Mouse (Mus musculus) layer of hippocampus, adult 11-12 months (tissue): ENCODE measurements around the gene S100a11.
"Not testable (repeated sequence)": the region's sequence is repeated elsewhere in the genome, so short reads cannot be mapped to it uniquely, and the experiment has no call there.

ENCODE experiments used
- DNase-seq: peaks from one replicate; pipeline ENCODE4 v3.0.0; 2022; ENCODE audit warnings: low spot score

The S100a11 gene

GRCm38 (mm10) chr3:93522611-93523010, 2.3 kb downstream of the S100a11 start:
- DNase-seq, result peak; percentile 48

- DNase-seq, result no peak
Measured at GRCm38 (mm10) chr3:93527300-93527699, 7.0 kb downstream of the S100a11 start.

- no peak for DNase-seq
Measured at GRCm38 (mm10) chr3:93528807-93529206, 8.5 kb downstream of the S100a11 start.

- no peak for DNase-seq
Measured at GRCm38 (mm10) chr3:93537068-93537576, 16.8 kb downstream of the S100a11 start.

- DNase-seq, result no peak
Measured at GRCm38 (mm10) chr3:93538486-93538885, 18.2 kb downstream of the S100a11 start.

- no peak for DNase-seq
Measured at GRCm38 (mm10) chr3:93541501-93541900, 21.2 kb downstream of the S100a11 start.

GRCm38 (mm10) chr3:93544170-93544569, 23.9 kb downstream of the S100a11 start:
- not testable (repeated sequence) for DNase-seq

- DNase-seq, result peak; percentile 87
Measured at GRCm38 (mm10) chr3:93547099-93547648, 26.9 kb downstream of the S100a11 start.

- DNase-seq, result no peak
Measured at GRCm38 (mm10) chr3:93547749-93548540, 27.7 kb downstream of the S100a11 start.

GRCm38 (mm10) chr3:93548541-93549266, 28.4 kb downstream of the S100a11 start:
- no peak for DNase-seq

GRCm38 (mm10) chr3:93549986-93550385, 29.7 kb downstream of the S100a11 start:
- no peak for DNase-seq

GRCm38 (mm10) chr3:93551950-93552901, 31.9 kb downstream of the S100a11 start:
- DNase-seq, result no peak

GRCm38 (mm10) chr3:93553311-93553710, 33.0 kb downstream of the S100a11 start:
- no peak for DNase-seq

GRCm38 (mm10) chr3:93553765-93554378, 33.6 kb downstream of the S100a11 start:
- DNase-seq, result no peak

GRCm38 (mm10) chr3:93554379-93554980, 34.2 kb downstream of the S100a11 start:
- no peak for DNase-seq

- no peak for DNase-seq
Measured at GRCm38 (mm10) chr3:93554981-93555877, 34.9 kb downstream of the S100a11 start, which contains the start of gene S100a10. TSS of gene S100a10 (plus strand) at chr3:93555080.

- no peak for DNase-seq
Measured at GRCm38 (mm10) chr3:93555878-93556254, 35.6 kb downstream of the S100a11 start.

- DNase-seq, result no peak
Measured at GRCm38 (mm10) chr3:93556599-93556998, 36.3 kb downstream of the S100a11 start.

- DNase-seq, result no peak
Measured at GRCm38 (mm10) chr3:93557471-93557870, 37.2 kb downstream of the S100a11 start.

GRCm38 (mm10) chr3:93559961-93560360, 39.7 kb downstream of the S100a11 start:
- DNase-seq, result no peak
